Mouse (Mus musculus): ENCODE data around the gene Hist1h3f. TPM values are rescaled to one million over a fixed set of nuclear protein-coding genes. Genes with fewer than 3 reads are reported as not detected.
"Not testable (repeated sequence)": the region's sequence is repeated elsewhere in the genome, so short reads cannot be mapped to it uniquely, and the experiment has no call there.

Gene Hist1h3f
- total and polyA plus RNA-seq, 2 experiments: 0.29 to 11.1 TPM

DNA sequence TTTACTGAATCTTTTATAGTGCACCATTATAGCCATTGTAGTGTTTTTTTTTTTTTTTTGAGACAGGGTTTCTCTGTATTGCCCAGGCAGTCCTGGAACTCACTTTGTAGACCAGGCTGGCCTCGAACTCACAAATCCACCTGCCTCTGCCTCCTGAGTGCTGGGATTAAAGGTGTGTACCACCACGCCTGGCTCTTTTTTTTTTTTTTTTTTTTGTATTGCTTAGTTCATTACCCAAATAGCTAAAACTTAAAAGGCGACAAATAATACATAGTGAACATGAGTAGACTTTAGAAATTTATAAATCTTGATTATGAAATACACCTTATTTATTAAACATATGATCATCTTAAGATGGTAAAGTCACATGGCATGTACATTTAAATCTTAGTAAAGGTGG lies 2.4 kb upstream of the Hist1h3f start:
- WGBS: 91% methylated on average over 3 of the region's 3 CpGs
- H3K27me3 ChIP-seq (ENCODE audit: control insufficient read depth, insufficient read depth, low read length): no peaks in the 10 kb centered on the region
- H3K27ac ChIP-seq (replicated peaks; ENCODE audit: insufficient read depth, low read depth, low read length): no peak overlapping the region
- H3K36me3 ChIP-seq (ENCODE audit: control insufficient read depth, insufficient read depth, low read length): no peaks in the 10 kb centered on the region
- peaks cover 1% of the 10 kb centered on the region; the same call in 1 of the 2 replicates for H3K4me1 ChIP-seq (ENCODE audit: control insufficient read depth, insufficient read depth, low read length)
- TF ChIP-seq POLR2A (IDR thresholded peaks at IDR 0.05; ENCODE audit: extremely low read depth, insufficient read depth, low read length): no peak
- no peak for TF ChIP-seq CTCF (IDR thresholded peaks at IDR 0.05; ENCODE audit: low read depth, low read length)
- H3K79me2 ChIP-seq (ENCODE audit: control insufficient read depth, insufficient read depth, low read length): no peaks in the 10 kb centered on the region
- H3K9ac ChIP-seq (ENCODE audit: low read depth, low read length): no peak overlapping the region
- no peak overlapping the region for H3K4me3 ChIP-seq (ENCODE audit: insufficient read depth, low read depth, low read length)
- no peak for DNase-seq (ENCODE audit: extremely low read depth, low read depth, low spot score)

GRCm38 (mm10) chr13:23542225-23542980 lies 1.4 kb upstream of the Hist1h3f start:
- H3K79me2 ChIP-seq (ENCODE audit: control insufficient read depth, insufficient read depth, low read length); H3K27ac ChIP-seq (replicated peaks; ENCODE audit: insufficient read depth, low read depth, low read length); DNase-seq (ENCODE audit: extremely low read depth, low read depth, low spot score); H3K4me1 ChIP-seq (ENCODE audit: control insufficient read depth, insufficient read depth, low read length); H3K27me3 ChIP-seq (ENCODE audit: control insufficient read depth, insufficient read depth, low read length); H3K36me3 ChIP-seq (ENCODE audit: control insufficient read depth, insufficient read depth, low read length); H3K9ac ChIP-seq (ENCODE audit: low read depth, low read length): not testable (repeated sequence)
- H3K4me3 ChIP-seq (ENCODE audit: insufficient read depth, low read depth, low read length): peak overlapping the region; percentile 69; the same call in 1 of the 2 replicates
- 33% methylated on average over 3 of the region's 3 CpGs for WGBS

DNA sequence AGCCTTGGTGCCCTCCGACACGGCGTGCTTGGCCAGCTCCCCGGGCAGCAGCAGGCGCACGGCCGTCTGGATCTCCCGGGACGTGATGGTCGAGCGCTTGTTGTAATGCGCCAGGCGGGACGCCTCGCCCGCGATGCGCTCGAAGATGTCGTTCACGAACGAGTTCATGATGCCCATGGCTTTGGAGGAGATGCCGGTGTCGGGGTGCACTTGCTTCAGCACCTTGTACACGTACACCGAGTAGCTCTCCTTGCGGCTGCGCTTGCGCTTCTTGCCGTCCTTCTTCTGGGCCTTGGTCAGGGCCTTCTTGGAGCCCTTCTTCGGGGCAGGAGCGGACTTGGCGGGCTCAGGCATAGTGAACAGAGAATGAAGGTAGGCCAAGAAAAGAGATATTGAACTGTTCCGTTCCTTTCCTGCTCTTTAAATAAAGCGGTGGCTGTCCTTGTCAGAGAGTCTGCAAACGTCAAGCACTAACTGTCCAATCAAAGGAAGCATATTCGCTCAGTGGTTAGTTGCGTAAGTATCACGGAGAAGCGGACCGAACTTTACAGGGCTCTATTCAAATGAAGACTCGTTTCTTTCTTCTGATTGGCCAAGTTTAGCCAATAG lies 749 bp upstream of the Hist1h3f start, which contains the start of gene Hist1h2bh:
TSS of gene Hist1h2bh (minus strand) at position 394 of the 609 bp plus-strand sequence.
- TF ChIP-seq POLR2A (IDR thresholded peaks at IDR 0.05; ENCODE audit: extremely low read depth, insufficient read depth, low read length): 0 out of 2 replicates have a peak, but pooled peaks have one; percentile 28
- H3K9ac ChIP-seq (ENCODE audit: low read depth, low read length): peak within 1 kb of the TSS; percentile 73
- H3K27me3 ChIP-seq (ENCODE audit: control insufficient read depth, insufficient read depth, low read length); H3K4me1 ChIP-seq (ENCODE audit: control insufficient read depth, insufficient read depth, low read length); H3K79me2 ChIP-seq (ENCODE audit: control insufficient read depth, insufficient read depth, low read length); H3K36me3 ChIP-seq (ENCODE audit: control insufficient read depth, insufficient read depth, low read length): not testable (repeated sequence)
- WGBS: under 1% methylated on average over 42 of the region's 42 CpGs
- peak; percentile 99 for DNase-seq (ENCODE audit: extremely low read depth, low read depth, low spot score)
- peak within 1 kb of the TSS; percentile 42 for H3K27ac ChIP-seq (replicated peaks; ENCODE audit: insufficient read depth, low read depth, low read length)
- peak within 1 kb of the TSS; percentile 69 for H3K4me3 ChIP-seq (ENCODE audit: insufficient read depth, low read depth, low read length)

DNA sequence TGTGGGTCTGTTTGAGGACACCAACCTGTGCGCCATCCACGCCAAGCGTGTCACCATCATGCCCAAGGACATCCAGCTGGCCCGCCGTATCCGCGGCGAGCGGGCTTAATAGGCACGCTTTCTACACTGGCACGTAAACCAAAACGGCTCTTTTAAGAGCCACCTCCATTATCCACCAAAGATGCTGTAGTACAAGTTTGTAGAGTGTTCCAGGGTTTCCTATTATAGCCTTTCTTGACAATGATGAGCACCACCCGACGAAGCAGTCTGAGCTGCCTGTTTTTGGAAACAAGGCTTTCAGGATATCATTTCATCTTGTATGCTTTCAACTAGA lies 902 bp downstream of the Hist1h3f start:
- WGBS: 0% methylated on average over 11 of the region's 14 CpGs
- H3K36me3 ChIP-seq (ENCODE audit: control insufficient read depth, insufficient read depth, low read length); DNase-seq (ENCODE audit: extremely low read depth, low read depth, low spot score); H3K27me3 ChIP-seq (ENCODE audit: control insufficient read depth, insufficient read depth, low read length); H3K4me1 ChIP-seq (ENCODE audit: control insufficient read depth, insufficient read depth, low read length); H3K27ac ChIP-seq (replicated peaks; ENCODE audit: insufficient read depth, low read depth, low read length); H3K79me2 ChIP-seq (ENCODE audit: control insufficient read depth, insufficient read depth, low read length): not testable (repeated sequence)
- 0 out of 2 replicates have a peak overlapping the region, but pooled peaks have one; percentile 54 for H3K9ac ChIP-seq (ENCODE audit: low read depth, low read length)
- H3K4me3 ChIP-seq (ENCODE audit: insufficient read depth, low read depth, low read length): peak overlapping the region; percentile 72

DNA sequence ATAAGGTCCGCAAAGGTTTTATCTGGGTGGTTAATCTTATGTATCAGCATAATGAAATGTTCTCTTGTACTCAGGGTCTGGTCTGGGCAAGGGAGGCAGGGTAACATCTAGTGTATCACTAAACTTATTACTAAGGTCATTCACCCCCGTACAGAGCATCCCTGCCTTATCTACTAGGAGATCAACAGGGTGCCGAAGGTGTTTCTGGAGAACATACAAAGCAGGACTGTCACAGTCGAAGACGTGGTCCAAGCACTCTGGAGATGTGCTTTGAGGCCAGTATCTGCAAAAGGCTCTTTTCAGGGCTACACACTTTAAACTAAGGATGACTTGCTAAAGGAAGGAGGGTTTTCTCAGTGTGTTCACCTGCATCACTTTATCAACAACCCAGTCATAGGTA lies 2.8 kb downstream of the Hist1h3f start:
- Histone ChIP-seq H3K4me1 (ENCODE audit: control insufficient read depth, insufficient read depth, low read length) (peaks cover 1% of the 10 kb centered on the region; the same call in 1 of the 2 replicates), H3K79me2 (ENCODE audit: control insufficient read depth, insufficient read depth, low read length) (no peaks in the 10 kb centered on the region), H3K27me3 (ENCODE audit: control insufficient read depth, insufficient read depth, low read length) (no peaks in the 10 kb centered on the region), H3K27ac (replicated peaks; ENCODE audit: insufficient read depth, low read depth, low read length) (no peak overlapping the region), H3K9ac (ENCODE audit: low read depth, low read length) (no peak overlapping the region), H3K4me3 (ENCODE audit: insufficient read depth, low read depth, low read length) (no peak overlapping the region), H3K36me3 (ENCODE audit: control insufficient read depth, insufficient read depth, low read length) (no peaks in the 10 kb centered on the region)
- no peak for TF ChIP-seq CTCF (IDR thresholded peaks at IDR 0.05; ENCODE audit: low read depth, low read length)
- TF ChIP-seq POLR2A (IDR thresholded peaks at IDR 0.05; ENCODE audit: extremely low read depth, insufficient read depth, low read length): no peak
- WGBS: 87% methylated on average over 5 of the region's 5 CpGs
- no peak for DNase-seq (ENCODE audit: extremely low read depth, low read depth, low spot score)

DNA sequence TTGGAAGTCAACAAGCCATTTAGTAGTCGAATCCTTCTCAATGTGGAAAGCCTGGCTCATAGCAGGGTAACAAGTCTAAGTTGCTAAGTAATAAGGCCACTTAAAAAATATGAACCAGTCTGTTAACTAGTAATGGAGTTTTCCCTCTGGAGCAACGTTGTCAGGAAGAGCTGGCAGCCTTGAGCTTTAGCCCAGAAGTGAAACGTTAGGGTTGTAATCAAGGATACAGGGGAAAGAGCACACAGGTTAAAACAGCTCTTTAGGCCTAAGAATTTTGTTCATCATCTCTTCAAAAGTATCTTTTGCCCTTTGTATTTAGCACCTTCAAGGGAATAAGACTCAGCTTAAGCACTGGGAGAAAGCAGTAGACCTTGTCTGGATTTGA lies 6.9 kb downstream of the Hist1h3f start:
- DNase-seq (ENCODE audit: extremely low read depth, low read depth, low spot score): peak; percentile 23
- no peaks in the 10 kb centered on the region for H3K27me3 ChIP-seq (ENCODE audit: control insufficient read depth, insufficient read depth, low read length)
- 11% methylated on average over 3 of the region's 3 CpGs for WGBS
- no peak overlapping the region for H3K27ac ChIP-seq (replicated peaks; ENCODE audit: insufficient read depth, low read depth, low read length)
- no peak overlapping the region for H3K9ac ChIP-seq (ENCODE audit: low read depth, low read length)
- no peaks in the 10 kb centered on the region for H3K36me3 ChIP-seq (ENCODE audit: control insufficient read depth, insufficient read depth, low read length)
- H3K4me3 ChIP-seq (ENCODE audit: insufficient read depth, low read depth, low read length): peak overlapping the region; percentile 63; the same call in 1 of the 2 replicates
- no peak for TF ChIP-seq CTCF (IDR thresholded peaks at IDR 0.05; ENCODE audit: low read depth, low read length)
- TF ChIP-seq POLR2A (IDR thresholded peaks at IDR 0.05; ENCODE audit: extremely low read depth, insufficient read depth, low read length): no peak
- H3K79me2 ChIP-seq (ENCODE audit: control insufficient read depth, insufficient read depth, low read length): no peaks in the 10 kb centered on the region
- H3K4me1 ChIP-seq (ENCODE audit: control insufficient read depth, insufficient read depth, low read length): no peaks in the 10 kb centered on the region; the same call in 1 of the 2 replicates

Data from liver, adult 2 months (tissue).